Mouse (Mus musculus) ES-E14 (cell line): Measurements from ENCODE around the gene Ngfr. TPM values are rescaled to one million over a fixed set of nuclear protein-coding genes. Genes with fewer than 3 reads are reported as not detected.

ENCODE experiments used
- DNase-seq: peaks from one replicate; pipeline ENCODE4 v3.0.0-alpha.2; 2013; ENCODE audit warnings: low read depth, low spot score
- H3K27ac ChIP-seq: 2 replicates; pipeline ENCODE4 v1.5.1; 2012; ENCODE audit warnings: low read depth, mild to moderate bottlenecking, low read length, moderate library complexity, mixed read lengths; ENCODE audit not compliant: poor library complexity, insufficient read depth, severe bottlenecking
- H3K36me3 ChIP-seq: 2 replicates; pipeline ENCODE4 v1.6.1; 2012; ENCODE audit warnings: mild to moderate bottlenecking, low read length, moderate library complexity, mixed read lengths; ENCODE audit not compliant: control insufficient read depth, poor library complexity, insufficient read depth, severe bottlenecking
- H3K4me1 ChIP-seq, 2 experiments: fragments of 150-350 bp in 1 of 2; sonication (generic) in 1 of 2; 2 replicates each; pipeline ENCODE4 v1.6.1; 2012; ENCODE audit warnings: low read length in 2 of 2, mild to moderate bottlenecking in 1 of 2, mixed read lengths in 1 of 2; ENCODE audit not compliant: control insufficient read depth in 2 of 2, insufficient read depth in 2 of 2, poor library complexity in 1 of 2
- H3K4me3 ChIP-seq, 2 experiments: fragments of 150-350 bp in 1 of 2; sonication (generic) in 1 of 2; 2 replicates each; pipeline ENCODE4 v1.5.1; 2012; ENCODE audit warnings: low read length in 2 of 2, low read depth in 1 of 2, mild to moderate bottlenecking in 1 of 2, mixed read lengths in 1 of 2; ENCODE audit not compliant: insufficient read depth in 1 of 2, poor library complexity in 1 of 2, severe bottlenecking in 1 of 2
- H3K9ac ChIP-seq: 2 replicates; pipeline ENCODE4 v1.6.1; 2012; ENCODE audit warnings: low read depth, mild to moderate bottlenecking, low read length, mixed read lengths; ENCODE audit not compliant: poor library complexity, insufficient read depth, severe bottlenecking
- H3K9me3 ChIP-seq: fragments of 150-350 bp; sonication (generic); 2 replicates; pipeline ENCODE4 v1.6.1; 2012; ENCODE audit warnings: low read depth, mild to moderate bottlenecking, low read length; ENCODE audit not compliant: control insufficient read depth, insufficient read depth
- CHD2 ChIP-seq: IDR thresholded peaks from 2 replicates; pipeline ENCODE4 v1.6.1; 2014; ENCODE audit warnings: mild to moderate bottlenecking, low read depth, low read length, inconsistent platforms
- HCFC1 ChIP-seq: IDR thresholded peaks from 2 replicates; pipeline ENCODE4 v1.6.1; 2012; ENCODE audit warnings: low read length, inconsistent platforms, borderline replicate concordance; ENCODE audit not compliant: insufficient read depth
- MAFK ChIP-seq: IDR thresholded peaks from 2 replicates; pipeline ENCODE4 v1.6.1; 2014; ENCODE audit warnings: mild to moderate bottlenecking, low read depth, low read length, inconsistent platforms; ENCODE audit not compliant: insufficient read depth
- ZC3H11A ChIP-seq: IDR thresholded peaks from 2 replicates; pipeline ENCODE4 v1.6.1; 2012; ENCODE audit warnings: low read depth, mild to moderate bottlenecking, inconsistent platforms, low read length, borderline replicate concordance
- ZNF384 ChIP-seq: IDR thresholded peaks from 2 replicates; pipeline ENCODE4 v1.6.1; 2012; ENCODE audit warnings: low read depth, low read length, inconsistent platforms
- in situ Hi-C, 2 experiments: fragments of 600-800 bp; cut with MboI; formaldehyde crosslinking; loops; one replicate each; pipeline ENCODE4 v1.15.1; 2025; ENCODE audit warnings: low sequenced_read_pairs in 2 of 2, inconsistent platforms in 1 of 2; ENCODE audit not compliant: unreplicated experiment in 2 of 2
- total RNA-seq: library from RNA; depleted of rRNA; stranded (reverse); fragments of 300-350 nt; gene quantifications from 2 replicates; pipeline ENCODE4 v1.2.3, GENCODE M21; 2012

Ngfr gene
- total RNA-seq, 1 experiment = 19.9 TPM

GRCm38 (mm10) chr11:95582193-95582592 is 5.3 kb downstream of the Ngfr start:
- H3K27ac ChIP-seq = no peak overlapping the region
- H3K9me3 ChIP-seq = no peaks in the 10 kb centered on the region
- TF ChIP-seq ZC3H11A (no peak), HCFC1 (no peak), MAFK (no peak), CHD2 (no peak), ZNF384 (no peak)
- peaks cover 11 to 34% of the 10 kb centered on the region in 2 experiments; a peak in 3 of 4 replicates for H3K4me1 ChIP-seq
- no peak overlapping the region for H3K4me3 ChIP-seq
- H3K36me3 ChIP-seq = no peaks in the 10 kb centered on the region
- in situ Hi-C loops = no loop called here
- DNase-seq = no peak
- no peak overlapping the region for H3K9ac ChIP-seq

GRCm38 (mm10) chr11:95579455-95579854 is 8.1 kb downstream of the Ngfr start:
- Histone ChIP-seq H3K36me3 (no peaks in the 10 kb centered on the region), H3K4me3 (no peak overlapping the region), H3K9ac (no peak overlapping the region), H3K9me3 (no peaks in the 10 kb centered on the region), H3K4me1 (peaks cover 5 to 34% of the 10 kb centered on the region in 2 experiments; a peak in 3 of 4 replicates), H3K27ac (no peak overlapping the region)
- in situ Hi-C loops = no loop called here
- TF ChIP-seq HCFC1 (no peak), ZC3H11A (no peak), ZNF384 (no peak), MAFK (no peak), CHD2 (no peak)
- no peak for DNase-seq

- Histone ChIP-seq H3K4me1 (peaks cover 3 to 30% of the 10 kb centered on the region in 2 experiments; a peak in 3 of 4 replicates), H3K4me3 (peak overlapping the region in 1 of 2 experiments; percentile 30; a peak in 2 of 4 replicates), H3K36me3 (no peaks in the 10 kb centered on the region), H3K9ac (peak overlapping the region; percentile 25), H3K9me3 (no peaks in the 10 kb centered on the region), H3K27ac (no peak overlapping the region)
- peak; percentile 11; the same call in 1 of the 2 replicates for TF ChIP-seq ZC3H11A
- TF ChIP-seq ZNF384 = no peak
- DNase-seq = peak; percentile 84
- in situ Hi-C loops = no loop called here
Observed at GRCm38 (mm10) chr11:95577776-95578446, 9.6 kb downstream of the Ngfr start.

- DNase-seq = no peak
- Histone ChIP-seq H3K27ac (no peak overlapping the region), H3K4me1 (peaks cover 3 to 30% of the 10 kb centered on the region in 2 experiments; a peak in 3 of 4 replicates)
Observed at GRCm38 (mm10) chr11:95576299-95576698, 11.2 kb downstream of the Ngfr start.

GRCm38 (mm10) chr11:95575791-95576190 is 11.7 kb downstream of the Ngfr start:
- H3K4me1 ChIP-seq = peaks cover 3 to 32% of the 10 kb centered on the region in 2 experiments; a peak in 3 of 4 replicates
- no peak overlapping the region for H3K4me3 ChIP-seq
- no peaks in the 10 kb centered on the region for H3K9me3 ChIP-seq
- TF ChIP-seq CHD2 (no peak), ZNF384 (no peak), MAFK (no peak), HCFC1 (no peak), ZC3H11A (no peak)
- DNase-seq = no peak
- H3K27ac ChIP-seq = no peak overlapping the region
- H3K9ac ChIP-seq = no peak overlapping the region
- in situ Hi-C loops = no loop called here
- H3K36me3 ChIP-seq = no peaks in the 10 kb centered on the region

More at GRCm38 (mm10) chr11:95576299-95576698, 11.2 kb downstream of the Ngfr start:
- Histone ChIP-seq H3K9me3 (no peaks in the 10 kb centered on the region), H3K36me3 (no peaks in the 10 kb centered on the region), H3K4me3 (no peak overlapping the region), H3K9ac (no peak overlapping the region)
- in situ Hi-C loops = no loop called here
- TF ChIP-seq ZNF384 (no peak), MAFK (no peak), HCFC1 (no peak), CHD2 (no peak), ZC3H11A (no peak)
